ENCODE assay signal across 8 mouse cellular contexts in the genomic region with DNA sequence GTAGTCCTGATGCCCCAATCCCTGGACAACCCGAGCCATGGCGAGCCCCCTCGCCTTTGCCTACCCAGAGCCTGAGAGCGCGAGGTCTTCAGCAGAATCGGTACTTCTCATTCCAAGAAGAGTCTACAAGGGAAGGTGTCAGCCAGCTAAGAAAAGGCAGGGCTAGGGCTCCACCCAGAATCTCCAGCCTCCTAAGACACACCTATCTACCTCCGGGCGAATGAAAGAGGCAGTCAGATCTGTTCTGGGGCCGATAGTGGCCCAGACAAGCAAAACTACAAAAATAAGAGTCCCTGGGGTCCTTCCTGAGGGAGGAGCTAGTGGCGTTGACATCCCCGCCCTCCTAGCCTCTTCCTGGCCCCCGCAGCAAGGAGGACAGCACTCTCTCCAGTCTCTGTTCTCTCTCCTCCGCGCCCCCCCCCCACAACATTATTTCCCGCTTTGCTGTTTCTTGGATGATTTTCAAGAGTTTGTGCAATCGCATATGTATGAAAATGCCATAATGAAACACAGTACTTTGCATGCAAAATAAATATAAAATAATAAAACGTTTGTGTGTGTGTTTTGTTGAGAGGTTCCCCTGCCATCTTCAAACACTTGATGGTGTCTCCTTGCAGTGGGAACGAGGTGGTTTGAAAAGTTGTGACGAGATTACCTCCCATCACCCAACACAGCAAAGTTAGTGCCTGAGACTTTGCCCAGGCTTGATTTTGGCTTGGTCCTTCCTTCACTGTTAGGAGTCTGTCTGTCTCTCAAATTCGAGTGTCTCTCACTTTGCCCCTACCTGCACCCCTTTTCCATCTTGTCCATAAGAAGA. TPM values are rescaled to one million over a fixed set of nuclear protein-coding genes. Genes with fewer than 3 reads are reported as not detected.
DNase-seq lines count a peak whose midpoint lies in the region; ATAC-seq and TF ChIP-seq lines count a peak whose summit lies in the region.

No protein-coding gene starts in this region.

- DNase-seq in ES-E14 (ENCODE audit: low read depth, low spot score): peak; percentile 87
- DNase-seq in kidney, postnatal 4 days: peak; percentile 57 to 67
- DNase-seq in thymus, adult 2 months: peak; percentile 59
- no peak for DNase-seq in cerebellum, adult 2 months
- DNase-seq in cerebellum, postnatal 14 days: no peak

- peak overlapping the region; percentile 66 for H3K9ac ChIP-seq in ES-E14 (ENCODE audit: insufficient read depth, low read depth, low read length, poor library complexity, severe bottlenecking)
- H3K9ac ChIP-seq in heart, embryonic 12.5 days: peak overlapping the region; percentile 91
- no peak overlapping the region for H3K9ac ChIP-seq in midbrain, embryonic 12.5 days (replicated peaks)

- no peaks in the 10 kb centered on the region for H3K27me3 ChIP-seq in heart, embryonic 12.5 days (replicated peaks)
- peaks cover 29% of the 10 kb centered on the region for H3K27me3 ChIP-seq in midbrain, embryonic 12.5 days
- H3K27me3 ChIP-seq in thymus, adult 2 months (ENCODE audit: control insufficient read depth, insufficient read depth, low read length): no peaks in the 10 kb centered on the region
- no peaks in the 10 kb centered on the region; the same call in 1 of the 2 replicates for H3K27me3 ChIP-seq in cerebellum, adult 2 months (ENCODE audit: control insufficient read depth, insufficient read depth, low read length)

- peak overlapping the region; percentile 29; the same call in 1 of the 2 replicates for H3K27ac ChIP-seq in ES-E14 (ENCODE audit: insufficient read depth, low read depth, low read length, poor library complexity, severe bottlenecking)
- peak overlapping the region; percentile 89 for H3K27ac ChIP-seq in heart, embryonic 12.5 days (ENCODE audit: poor library complexity, severe bottlenecking)
- no peak overlapping the region for H3K27ac ChIP-seq in midbrain, embryonic 12.5 days (replicated peaks)
- peak overlapping the region; percentile 53 for H3K27ac ChIP-seq in thymus, adult 2 months (ENCODE audit: control insufficient read depth, insufficient read depth, low read length)
- no peak overlapping the region for H3K27ac ChIP-seq in cerebellum, adult 2 months (ENCODE audit: insufficient read depth, low read length)

- H3K4me3 ChIP-seq in ES-E14 (ENCODE audit: insufficient read depth in 1 of 2, low read depth in 1 of 2, low read length in 2 of 2, poor library complexity in 1 of 2, severe bottlenecking in 1 of 2): peak overlapping the region; percentile 73 to 83
- H3K4me3 ChIP-seq in heart, embryonic 12.5 days: peak overlapping the region; percentile 72
- H3K4me3 ChIP-seq in midbrain, embryonic 12.5 days: peak overlapping the region; percentile 61
- peak overlapping the region; percentile 68 for H3K4me3 ChIP-seq in thymus, adult 2 months (ENCODE audit: control insufficient read depth, insufficient read depth, low read length)
- no peak overlapping the region for H3K4me3 ChIP-seq in cerebellum, adult 2 months (replicated peaks; ENCODE audit: insufficient read depth, low read depth, low read length)

- H3K4me2 ChIP-seq in heart, embryonic 12.5 days: peak overlapping the region; percentile 98
- H3K4me2 ChIP-seq in midbrain, embryonic 12.5 days (replicated peaks): peak overlapping the region; percentile 98

- in situ Hi-C loops in ES-E14 (cut with MboI; ENCODE audit: low sequenced_read_pairs in 2 of 2, unreplicated experiment in 2 of 2): no loop called here

- peak; percentile 47 for TF ChIP-seq POLR2A in thymus, adult 2 months (IDR thresholded peaks at IDR 0.05; ENCODE audit: control insufficient read depth, extremely low read depth, insufficient read depth, low read length, poor library complexity)
- TF ChIP-seq POLR2A in cerebellum, adult 2 months (IDR thresholded peaks at IDR 0.05; ENCODE audit: borderline replicate concordance, insufficient read depth, low read length): no peak

- WGBS in heart, embryonic 12.5 days: under 1% methylated on average over 20 of the region's 20 CpGs
- WGBS in midbrain, embryonic 12.5 days: 4% methylated on average over 19 of the region's 20 CpGs
- WGBS in thymus, adult 2 months: under 1% methylated on average over 20 of the region's 20 CpGs
- WGBS in cerebellum, adult 2 months: 13% methylated on average over 20 of the region's 20 CpGs

- TF ChIP-seq CTCF in thymus, adult 2 months (IDR thresholded peaks at IDR 0.05; ENCODE audit: borderline replicate concordance, control insufficient read depth, extremely low read depth, insufficient read depth, low read length, poor library complexity): no peak
- TF ChIP-seq CTCF in cerebellum, adult 2 months (IDR thresholded peaks at IDR 0.05; ENCODE audit: borderline replicate concordance, insufficient read depth, low read depth, low read length): no peak

- no peaks in the 10 kb centered on the region for H3K36me3 ChIP-seq in ES-E14 (ENCODE audit: control insufficient read depth, insufficient read depth, low read length, poor library complexity, severe bottlenecking)
- H3K36me3 ChIP-seq in heart, embryonic 12.5 days: peaks cover 5% of the 10 kb centered on the region; the same call in 1 of the 2 replicates
- H3K36me3 ChIP-seq in midbrain, embryonic 12.5 days: no peaks in the 10 kb centered on the region
- no peaks in the 10 kb centered on the region for H3K36me3 ChIP-seq in thymus, adult 2 months (ENCODE audit: control insufficient read depth, insufficient read depth, low read length)

- no peaks in the 10 kb centered on the region for H3K9me3 ChIP-seq in ES-E14 (ENCODE audit: control insufficient read depth, insufficient read depth, low read depth, low read length)
- no peaks in the 10 kb centered on the region for H3K9me3 ChIP-seq in heart, embryonic 12.5 days (replicated peaks)
- no peaks in the 10 kb centered on the region for H3K9me3 ChIP-seq in midbrain, embryonic 12.5 days

- peak; percentile 64 for ATAC-seq in common myeloid progenitor, adult 5-6 weeks (replicated peaks; ENCODE audit: low read depth, poor library complexity, severe bottlenecking)
- peak; percentile 60 for ATAC-seq in heart, embryonic 12.5 days (ENCODE audit: insufficient number of reproducible peaks, low FRiP score)
- ATAC-seq in midbrain, embryonic 12.5 days (ENCODE audit: low FRiP score, low read depth): 0 out of 2 replicates have a peak, but pooled peaks have one; percentile 7

- peaks cover 2 to 26% of the 10 kb centered on the region in 2 experiments; a peak in 2 of 4 replicates for H3K4me1 ChIP-seq in ES-E14 (ENCODE audit: control insufficient read depth in 2 of 2, insufficient read depth in 2 of 2, low read length in 2 of 2, poor library complexity in 1 of 2)
- H3K4me1 ChIP-seq in heart, embryonic 12.5 days (replicated peaks): peaks cover 43% of the 10 kb centered on the region
- peaks cover 26% of the 10 kb centered on the region for H3K4me1 ChIP-seq in midbrain, embryonic 12.5 days
- peaks cover 28% of the 10 kb centered on the region for H3K4me1 ChIP-seq in thymus, adult 2 months (replicated peaks; ENCODE audit: control insufficient read depth, insufficient read depth, low read length)
- peaks cover 2% of the 10 kb centered on the region for H3K4me1 ChIP-seq in cerebellum, adult 2 months (ENCODE audit: control insufficient read depth, insufficient read depth, low read length)

TF ChIP-seq in ES-E14, 5 proteins besides CTCF, POLR2A, EP300 and RAD21:
- TF ChIP-seq ZC3H11A (IDR thresholded peaks at IDR 0.05; ENCODE audit: borderline replicate concordance, low read depth, low read length): no peak
- no peak for TF ChIP-seq ZNF384 (IDR thresholded peaks at IDR 0.05; ENCODE audit: low read depth, low read length)
- no peak for TF ChIP-seq MAFK (IDR thresholded peaks at IDR 0.05; ENCODE audit: insufficient read depth, low read depth, low read length)
- 0 out of 2 replicates have a peak, but pooled peaks have one; percentile 13 for TF ChIP-seq CHD2 (IDR thresholded peaks at IDR 0.05; ENCODE audit: low read depth, low read length)
- TF ChIP-seq HCFC1 (IDR thresholded peaks at IDR 0.05; ENCODE audit: borderline replicate concordance, insufficient read depth, low read length): peak; percentile 41; the same call in 1 of the 2 replicates

RNA-seq across cellular contexts. Expression of gene Ggta1, which starts 1.7 kb away (rescaled TPM):
- 36.5 and 49.0 TPM in 2 replicates for total RNA-seq in ES-E14 (2012; rRNA removed)
- 64.2 and 72.5 TPM in 2 replicates for total RNA-seq in common myeloid progenitor, adult 5-6 weeks (2017)
- 46.5 and 47.1 TPM in 2 replicates for polyA plus RNA-seq in heart, embryonic 12.5 days (2016; fragmentation: Nextera tagmentation; extraction: Ambion mirVana)
- polyA plus RNA-seq in midbrain, embryonic 12.5 days (2016; fragmentation: Nextera tagmentation; extraction: Ambion mirVana): 5.2 and 6.5 TPM in 2 replicates
- polyA plus RNA-seq in thymus, adult 2 months (2012; rRNA removed): 22.4 and 33.0 TPM in 2 replicates
- polyA plus RNA-seq in cerebellum, adult 2 months (2012; rRNA removed): 1.2 and 1.5 TPM in 2 replicates

Comparison
In these comparisons a context has a peak if more than half of its experiments do, and no peak if none do; other contexts are left out.
1. DNase-seq: peak in ES-E14 (single experiment), kidney, postnatal 4 days (2 of 2) and thymus, adult 2 months (single experiment); none in cerebellum, adult 2 months (0 of 2) and cerebellum, postnatal 14 days (0 of 2).
2. H3K27ac ChIP-seq: peak in ES-E14 (single experiment), heart, embryonic 12.5 days (single experiment) and thymus, adult 2 months (single experiment); none in midbrain, embryonic 12.5 days (single experiment) and cerebellum, adult 2 months (single experiment).
3. ATAC-seq: peak in every context shown above with its lines; median percentile 64 in common myeloid progenitor, adult 5-6 weeks; 60 in heart, embryonic 12.5 days; 7 in midbrain, embryonic 12.5 days.